Mouse (Mus musculus) c-Kit-positive CD71-positive TER-119-positive erythroid progenitor cells, embryonic 14.5 days (primary cell): ENCODE data around the gene Cntn5.

Experiments used
- DNase-seq: peaks from one replicate; pipeline ENCODE4 v3.0.0-alpha.2; 2013; ENCODE audit warnings: low spot score

Cntn5 gene

GRCm38 (mm10) chr9:9705180-9705579 lies 1199.4 kb downstream of the Cntn5 start:
- DNase-seq, result no peak

- no peak for DNase-seq
These were observed 1207.9 kb downstream of the Cntn5 start for GRCm38 (mm10) chr9:9696636-9697035.

GRCm38 (mm10) chr9:9682348-9682884 lies 1222.2 kb downstream of the Cntn5 start:
- no peak for DNase-seq

- DNase-seq, result no peak
These were observed 1228.5 kb downstream of the Cntn5 start for GRCm38 (mm10) chr9:9676078-9676477.

- DNase-seq, result no peak
These were observed 1230.0 kb downstream of the Cntn5 start for GRCm38 (mm10) chr9:9674531-9674930.

- no peak for DNase-seq
These were observed 1231.1 kb downstream of the Cntn5 start for GRCm38 (mm10) chr9:9673277-9674049.

- no peak for DNase-seq
These were observed 1251.1 kb downstream of the Cntn5 start for GRCm38 (mm10) chr9:9653463-9653862.

- DNase-seq, result no peak
These were observed 1257.2 kb downstream of the Cntn5 start for GRCm38 (mm10) chr9:9647361-9647760.

GRCm38 (mm10) chr9:9646276-9646675 lies 1258.3 kb downstream of the Cntn5 start:
- no peak for DNase-seq
